Mouse (Mus musculus) liver, embryonic 14.5 days (tissue): ENCODE data around the gene Gm15319.
"Not testable (repeated sequence)": the region's sequence is repeated elsewhere in the genome, so short reads cannot be mapped to it uniquely, and the experiment has no call there.

Source experiments
- CTCF ChIP-seq: IDR thresholded peaks from 2 replicates; pipeline ENCODE4 v1.5.1; 2016; ENCODE audit warnings: antibody characterized with exemption, low read depth, control low read depth
- EP300 ChIP-seq: IDR thresholded peaks from 2 replicates; pipeline ENCODE4 v1.6.1; 2016; ENCODE audit warnings: antibody characterized with exemption, low read depth

DNA sequence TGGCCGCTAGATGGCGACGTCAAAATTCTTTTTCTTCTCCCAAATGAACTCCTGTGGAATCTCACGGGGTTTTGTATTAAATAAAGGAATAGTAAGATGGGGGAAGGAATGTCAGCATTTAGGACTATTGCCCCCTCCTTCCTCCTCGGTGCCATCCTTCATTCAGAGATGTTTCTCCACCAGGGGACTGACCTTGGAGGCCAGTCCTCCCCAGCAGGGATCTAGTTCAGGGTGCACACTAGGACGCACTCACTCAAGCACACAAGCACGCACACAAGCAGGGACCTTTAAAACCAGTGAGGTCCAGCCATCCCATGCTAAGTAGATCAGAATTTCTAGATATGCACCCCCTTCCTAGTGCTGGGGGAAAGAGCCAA, 26.3 kb upstream of the Gm15319 start:
- peak; percentile 10; the same call in 1 of the 2 replicates for TF ChIP-seq CTCF
- not testable (repeated sequence) for TF ChIP-seq EP300
